Mouse (Mus musculus) heart, postnatal 0 days (tissue): Measurements from ENCODE around the gene Trim24. TPM values are rescaled to one million over a fixed set of nuclear protein-coding genes. Genes with fewer than 3 reads are reported as not detected.
A peak's percentile ranks its signal among the peaks of the same experiment; 100 is the strongest.
"Not testable (repeated sequence)": the region's sequence is repeated elsewhere in the genome, so short reads cannot be mapped to it uniquely, and the experiment has no call there.

Experiments
- ATAC-seq: fragments of 200-750 bp; cut with Nextera tagmentation; 2 replicates; pipeline ENCODE4 v1.8.0; 2017; ENCODE audit warnings: low read depth, moderate number of reproducible peaks, moderate library complexity; ENCODE audit not compliant: insufficient read depth
- DNase-seq: peaks from one replicate; pipeline ENCODE4 v3.0.0-alpha.2; 2016; ENCODE audit warnings: low spot score
- H3K27ac ChIP-seq: fragments of 300-500 bp; sonication (generic); 2 replicates; pipeline ENCODE4 v1.5.1; 2014; ENCODE audit warnings: low read depth, mild to moderate bottlenecking
- H3K27me3 ChIP-seq: fragments of 300-500 bp; sonication (generic); 2 replicates; pipeline ENCODE4 v1.6.1; 2014; ENCODE audit warnings: low read length, mixed read lengths; ENCODE audit not compliant: control insufficient read depth, insufficient read depth
- H3K36me3 ChIP-seq: fragments of 300-500 bp; sonication (generic); replicated peaks from 2 replicates; pipeline ENCODE4 v1.6.1; 2014; ENCODE audit warnings: low read length, mixed read lengths; ENCODE audit not compliant: control insufficient read depth, insufficient read depth
- H3K4me1 ChIP-seq: fragments of 300-500 bp; sonication (generic); 2 replicates; pipeline ENCODE4 v1.6.1; 2014; ENCODE audit warnings: antibody characterized with exemption; ENCODE audit not compliant: control insufficient read depth, insufficient read depth
- H3K4me2 ChIP-seq: fragments of 300-500 bp; sonication (generic); 2 replicates; pipeline ENCODE4 v1.6.1; 2014; ENCODE audit warnings: low read depth, mild to moderate bottlenecking, low read length, moderate library complexity
- H3K4me3 ChIP-seq: fragments of 300-500 bp; sonication (generic); 2 replicates; pipeline ENCODE4 v1.5.1; 2014; ENCODE audit warnings: low read depth, low read length
- H3K9ac ChIP-seq: fragments of 300-500 bp; sonication (generic); replicated peaks from 2 replicates; pipeline ENCODE4 v1.6.1; 2014; ENCODE audit warnings: low read depth, low read length, mixed read lengths
- H3K9me3 ChIP-seq: fragments of 300-500 bp; sonication (generic); replicated peaks from 2 replicates; pipeline ENCODE4 v1.6.1; 2016; ENCODE audit warnings: low read length; ENCODE audit not compliant: control insufficient read depth
- CTCF ChIP-seq: IDR thresholded peaks from 2 replicates; pipeline ENCODE4 v1.5.1; 2016; ENCODE audit warnings: antibody characterized with exemption, control low read depth, low read depth
- EP300 ChIP-seq: IDR thresholded peaks from 2 replicates; pipeline ENCODE4 v1.6.1; 2016; ENCODE audit warnings: antibody characterized with exemption, low read depth
- WGBS: fragments of 180-500 bp; shearing (Covaris S2); extraction: QIAGEN DNeasy Blood & Tissue Kit; methylation state at CpG from one replicate; pipeline ENCODE4 v1.1.7; 2014; 5-methylcytosine and 5-hydroxymethylcytosine counted together
- polyA plus RNA-seq: library from polyadenylated mRNA; unstranded; fragments of >200 nt; fragmentation: Nextera tagmentation; extraction: Ambion mirVana; gene quantifications from 2 replicates; pipeline ENCODE4 v1.2.1, GENCODE M21; 2015
- total RNA-seq: library from RNA; depleted of rRNA; stranded (reverse); fragments of >200 nt; gene quantifications from 2 replicates; pipeline ENCODE4 v1.2.3, GENCODE M21; 2014; ENCODE audit warnings: low replicate concordance; rRNA removed

Gene Trim24
- total RNA-seq (35.3 and 37.4 TPM in 2 replicates), polyA plus RNA-seq (5.4 and 6.1 TPM in 2 replicates)

DNA sequence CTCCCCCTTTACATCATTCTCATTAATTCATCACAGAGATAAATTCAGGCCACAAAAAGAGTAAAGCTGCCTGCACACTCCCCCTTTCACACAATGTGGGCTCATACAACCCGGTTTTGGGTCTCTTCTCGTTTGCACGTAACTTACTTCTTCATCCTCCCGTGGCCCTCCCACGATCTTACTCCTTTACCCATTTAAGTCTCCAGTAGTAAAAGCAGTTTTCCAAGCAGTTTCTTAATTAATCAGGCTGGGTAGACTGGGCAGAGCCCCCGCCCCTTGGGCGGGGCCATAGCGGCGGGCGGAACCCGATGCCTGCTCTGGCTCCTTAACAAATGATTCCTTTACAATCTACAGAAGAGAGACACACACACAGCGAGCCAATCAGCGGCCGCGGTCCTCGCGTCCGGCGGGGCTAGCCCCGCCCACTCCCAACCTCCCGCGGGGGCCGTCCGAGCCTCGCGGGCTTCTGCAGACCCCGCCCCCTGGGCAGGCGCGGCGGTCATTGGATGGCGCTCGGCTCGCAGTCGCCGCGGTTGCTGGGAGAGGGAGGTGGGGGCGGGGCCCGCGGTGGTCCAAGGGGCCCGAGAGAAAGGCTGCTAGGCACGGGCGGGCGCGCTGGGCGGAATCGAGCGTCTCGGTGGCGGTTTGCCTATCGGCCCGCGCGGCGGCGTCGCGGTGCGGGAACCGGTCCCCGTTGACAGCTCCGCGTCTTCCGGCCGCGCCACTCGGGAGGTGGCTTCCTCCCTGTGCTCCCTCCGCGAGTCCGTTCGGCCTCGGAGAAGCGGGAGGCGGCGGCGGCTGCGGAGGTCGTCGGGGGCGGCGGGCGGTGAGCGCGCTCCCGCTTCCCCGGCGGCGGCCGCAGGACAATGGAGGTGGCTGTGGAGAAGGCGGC lies at the start of gene Trim24:
Trim24 (plus strand) TSS at position 567 of the 892 bp plus-strand sequence.
- under 1% methylated on average over 77 of the region's 89 CpGs for WGBS

DNA sequence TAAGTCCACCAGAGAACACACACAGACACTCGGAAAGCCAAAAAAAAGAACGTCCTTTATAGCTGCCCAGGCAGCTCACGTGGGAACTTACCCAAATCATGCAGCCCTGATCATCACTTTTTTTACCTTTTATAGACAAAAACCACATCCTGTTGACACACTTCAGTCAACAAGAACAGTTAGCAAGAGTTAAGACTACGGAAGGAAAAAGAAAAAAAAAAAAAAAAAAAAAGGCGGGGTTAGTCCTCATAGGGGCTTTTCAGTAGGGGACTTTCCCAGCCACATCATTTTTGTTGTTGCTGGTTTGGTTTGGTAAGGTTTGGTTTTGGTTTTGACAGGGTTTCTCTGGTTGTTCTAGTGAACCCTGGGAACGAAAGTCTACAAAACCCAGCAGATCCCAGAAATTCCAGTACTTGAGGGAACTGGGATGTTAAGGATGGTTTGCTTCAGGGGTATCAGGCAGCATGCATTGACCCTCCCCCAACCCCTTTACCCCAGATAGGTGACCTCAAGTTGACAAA lies 49.0 kb upstream of the Trim24 start:
- WGBS = 77% methylated on average over 6 of the region's 6 CpGs
- H3K36me3 ChIP-seq = no peaks in the 10 kb centered on the region
- no peak for DNase-seq
- ATAC-seq = no peak
- TF ChIP-seq EP300 (no peak), CTCF (no peak)
- H3K27ac ChIP-seq = no peak overlapping the region
- no peak overlapping the region for H3K4me2 ChIP-seq
- no peaks in the 10 kb centered on the region for H3K9me3 ChIP-seq
- no peaks in the 10 kb centered on the region for H3K4me1 ChIP-seq
- no peaks in the 10 kb centered on the region for H3K27me3 ChIP-seq
- no peak overlapping the region for H3K4me3 ChIP-seq
- no peak overlapping the region for H3K9ac ChIP-seq

More for the DNA sequence above, at the start of gene Trim24:
- DNase-seq = peak; percentile 98
- Histone ChIP-seq H3K4me1 (no peaks in the 10 kb centered on the region; the same call in 1 of the 2 replicates), H3K9ac (peak within 1 kb of the TSS; percentile 89), H3K4me3 (peak within 1 kb of the TSS; percentile 90), H3K27me3 (no peaks in the 10 kb centered on the region), H3K27ac (peak within 1 kb of the TSS; percentile 97), H3K9me3 (peaks cover 30% of the 10 kb centered on the region), H3K36me3 (peaks cover 11% of the 10 kb centered on the region; the same call in 1 of the 2 replicates), H3K4me2 (peak within 1 kb of the TSS; percentile 72)
- ATAC-seq = peak; percentile 99
- no peak; the same call in 1 of the 2 replicates for TF ChIP-seq EP300
- no peak for TF ChIP-seq CTCF

DNA sequence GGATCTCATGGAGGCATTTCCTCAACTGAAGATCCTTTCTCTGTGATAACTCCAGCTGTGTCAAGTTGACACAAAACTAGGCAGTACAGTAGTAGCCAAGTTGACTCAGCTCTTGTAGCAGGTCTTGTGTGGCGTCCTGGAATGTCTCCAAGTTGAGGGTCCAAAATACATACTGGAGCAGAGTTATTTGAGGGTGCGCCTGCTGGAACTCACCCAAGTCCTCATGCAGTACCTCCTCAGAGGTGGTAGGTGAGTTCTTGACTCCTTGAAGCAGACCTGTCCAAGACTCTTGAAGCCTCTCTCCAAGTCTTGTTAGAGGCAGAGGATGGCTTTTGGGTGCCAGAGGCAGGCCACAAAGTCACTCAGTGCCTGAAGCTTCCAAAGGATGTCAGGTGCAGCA lies 48.2 kb upstream of the Trim24 start:
- H3K4me1 ChIP-seq = no peaks in the 10 kb centered on the region
- H3K9me3 ChIP-seq = no peaks in the 10 kb centered on the region
- H3K27ac ChIP-seq = no peak overlapping the region
- H3K36me3 ChIP-seq = no peaks in the 10 kb centered on the region
- no peak overlapping the region for H3K9ac ChIP-seq
- TF ChIP-seq CTCF (no peak), EP300 (no peak)
- H3K4me2 ChIP-seq = no peak overlapping the region
- H3K4me3 ChIP-seq = no peak overlapping the region
- WGBS = 75% methylated on average over 2 of the region's 2 CpGs
- H3K27me3 ChIP-seq = no peaks in the 10 kb centered on the region
- ATAC-seq (no peak), DNase-seq (no peak)

DNA sequence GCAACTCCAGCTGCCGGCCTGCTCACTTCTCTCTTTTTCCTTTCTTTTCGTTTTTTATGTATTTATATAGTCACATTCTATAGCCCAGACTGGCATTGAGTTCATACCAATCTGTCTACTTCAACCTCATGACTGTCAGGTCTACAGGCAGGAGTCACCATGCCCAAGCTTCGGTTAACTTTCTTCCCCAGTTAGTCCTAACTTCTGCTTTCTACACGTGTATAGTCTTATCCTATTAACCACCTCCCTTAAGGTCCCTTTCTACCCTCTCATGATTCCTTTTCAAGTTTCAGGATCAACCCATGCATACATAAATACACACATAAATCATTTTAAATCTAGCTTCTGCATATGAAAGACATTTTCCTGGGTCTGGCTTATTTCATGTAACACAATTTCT lies 46.9 kb upstream of the Trim24 start:
- no peaks in the 10 kb centered on the region for H3K9me3 ChIP-seq
- no peak overlapping the region for H3K4me2 ChIP-seq
- ATAC-seq = no peak
- no peak overlapping the region for H3K9ac ChIP-seq
- no peaks in the 10 kb centered on the region for H3K36me3 ChIP-seq
- no peaks in the 10 kb centered on the region for H3K4me1 ChIP-seq
- no peak for DNase-seq
- 76% methylated on average over 4 of the region's 4 CpGs for WGBS
- H3K27me3 ChIP-seq = no peaks in the 10 kb centered on the region
- H3K4me3 ChIP-seq = no peak overlapping the region
- H3K27ac ChIP-seq = no peak overlapping the region
- TF ChIP-seq CTCF (no peak), EP300 (no peak)

DNA sequence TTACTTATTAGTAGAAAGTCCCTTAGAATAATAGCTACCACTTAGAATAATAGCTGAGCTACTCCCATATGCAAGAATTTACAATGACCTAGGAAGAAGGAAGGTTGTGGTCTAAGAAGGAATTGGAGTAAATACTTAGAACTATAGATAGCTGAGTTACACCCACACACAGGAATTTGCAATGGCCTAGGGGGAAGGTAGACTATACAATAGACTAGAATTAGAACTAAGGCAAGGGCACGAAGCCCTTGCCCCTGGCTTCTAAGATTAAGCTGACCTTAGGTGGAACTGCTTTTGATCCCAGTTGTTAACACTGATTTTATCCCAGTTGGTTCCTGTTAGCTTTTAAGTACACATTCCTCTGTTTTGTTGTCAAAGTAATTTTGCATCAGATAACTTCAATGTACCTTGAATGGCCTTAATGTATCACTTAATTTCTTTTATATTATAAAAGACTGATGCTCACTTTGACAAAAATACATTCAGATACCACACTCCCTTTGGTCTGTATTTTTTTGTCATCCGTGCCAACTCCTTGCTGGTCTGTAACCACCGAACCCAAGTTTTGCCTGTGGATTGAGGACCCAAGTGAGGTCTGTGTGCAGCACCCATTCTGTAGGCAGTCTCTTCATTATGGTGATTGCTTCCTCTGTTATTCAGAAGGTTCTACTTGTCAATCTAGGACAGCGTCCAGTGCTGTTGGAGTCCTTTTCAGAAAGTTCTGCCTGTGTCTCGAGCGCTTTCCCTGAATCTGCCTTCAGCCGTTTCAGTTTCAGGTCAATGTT lies 45.1 kb upstream of the Trim24 start:
- WGBS = 81% methylated on average over 7 of the region's 7 CpGs
- not testable (repeated sequence) for H3K4me1 ChIP-seq, H3K4me2 ChIP-seq, H3K9me3 ChIP-seq, H3K4me3 ChIP-seq, H3K36me3 ChIP-seq, H3K27ac ChIP-seq, DNase-seq, ATAC-seq, H3K27me3 ChIP-seq, H3K9ac ChIP-seq
